Mouse (Mus musculus) CH12F3 (cell line): ENCODE results near the gene Zfp518a.

Source experiments
- in situ Hi-C: fragments of 300-500 bp; cut with MboI; formaldehyde crosslinking; loops from 2 replicates; pipeline ENCODE4 v1.14.3; 2020; ENCODE audit warnings: low sequenced_read_pairs

Gene Zfp518a

GRCm38 (mm10) chr19:40964936-40965850, 70.7 kb downstream of the Zfp518a start:
- in situ Hi-C loops: no loop called here
